Mouse (Mus musculus) kidney, embryonic 14.5 days (tissue): ENCODE data around the gene Mndal. TPM values are rescaled to one million over a fixed set of nuclear protein-coding genes. Genes with fewer than 3 reads are reported as not detected.
"Not testable (repeated sequence)": the region's sequence is repeated elsewhere in the genome, so short reads cannot be mapped to it uniquely, and the experiment has no call there.

ENCODE experiments used
- ATAC-seq: fragments of 200-750 bp; cut with Nextera tagmentation; 2 replicates; pipeline ENCODE4 v1.8.0; 2017; ENCODE audit warnings: moderate number of reproducible peaks, mild to moderate bottlenecking, moderate TSS enrichment, moderate library complexity; ENCODE audit not compliant: low FRiP score, low TSS enrichment
- H3K27ac ChIP-seq: fragments of 300-500 bp; sonication (generic); 2 replicates; pipeline ENCODE4 v1.5.1; 2014; ENCODE audit warnings: low read depth, mild to moderate bottlenecking, low read length, moderate library complexity, mixed read lengths
- H3K27me3 ChIP-seq: fragments of 300-500 bp; sonication (generic); 2 replicates; pipeline ENCODE4 v1.6.1; 2014; ENCODE audit warnings: mild to moderate bottlenecking, low read length; ENCODE audit not compliant: control insufficient read depth, insufficient read depth
- H3K36me3 ChIP-seq: fragments of 300-500 bp; sonication (generic); 2 replicates; pipeline ENCODE4 v1.6.1; 2014; ENCODE audit warnings: low read length, mixed read lengths; ENCODE audit not compliant: control insufficient read depth, insufficient read depth
- H3K4me1 ChIP-seq: fragments of 300-500 bp; sonication (generic); 2 replicates; pipeline ENCODE4 v1.6.1; 2014; ENCODE audit warnings: low read length, mixed read lengths; ENCODE audit not compliant: control insufficient read depth, insufficient read depth
- H3K4me2 ChIP-seq: fragments of 300-500 bp; sonication (generic); replicated peaks from 2 replicates; pipeline ENCODE4 v1.6.1; 2014; ENCODE audit warnings: low read depth, mild to moderate bottlenecking, low read length
- H3K4me3 ChIP-seq: fragments of 300-500 bp; sonication (generic); 2 replicates; pipeline ENCODE4 v1.5.1; 2014; ENCODE audit warnings: mild to moderate bottlenecking, low read length
- H3K9ac ChIP-seq: fragments of 300-500 bp; sonication (generic); 2 replicates; pipeline ENCODE4 v1.6.1; 2014; ENCODE audit warnings: low read depth, mild to moderate bottlenecking, low read length, moderate library complexity
- H3K9me3 ChIP-seq: fragments of 300-500 bp; sonication (generic); 2 replicates; pipeline ENCODE4 v1.6.1; 2016; ENCODE audit warnings: low read length; ENCODE audit not compliant: control insufficient read depth
- WGBS: fragments of 180-500 bp; shearing (Covaris S2); extraction: QIAGEN DNeasy Blood & Tissue Kit; methylation state at CpG from one replicate; pipeline ENCODE4 v1.1.7; 2014; 5-methylcytosine and 5-hydroxymethylcytosine counted together
- polyA plus RNA-seq: library from polyadenylated mRNA; unstranded; fragments of >200 nt; fragmentation: Nextera tagmentation; extraction: Ambion mirVana; gene quantifications from 2 replicates; pipeline ENCODE4 v1.2.1, GENCODE M21; 2014

Gene Mndal
- 1.7 and 1.8 TPM in 2 replicates for polyA plus RNA-seq

GRCm38 (mm10) chr1:173941924-173942779 is at the start of gene Mndal, which contains the start of gene Ifi203:
Mndal (minus strand) TSS chr1:173942491.
Ifi203 (minus strand) TSS chr1:173942672.
- H3K36me3 ChIP-seq, H3K4me1 ChIP-seq, H3K27ac ChIP-seq, H3K9me3 ChIP-seq, ATAC-seq, H3K4me2 ChIP-seq, H3K9ac ChIP-seq, H3K4me3 ChIP-seq, H3K27me3 ChIP-seq: not testable (repeated sequence)
- whole genome bisulfite sequencing = 77% methylated on average over 3 of the region's 3 CpGs

DNA sequence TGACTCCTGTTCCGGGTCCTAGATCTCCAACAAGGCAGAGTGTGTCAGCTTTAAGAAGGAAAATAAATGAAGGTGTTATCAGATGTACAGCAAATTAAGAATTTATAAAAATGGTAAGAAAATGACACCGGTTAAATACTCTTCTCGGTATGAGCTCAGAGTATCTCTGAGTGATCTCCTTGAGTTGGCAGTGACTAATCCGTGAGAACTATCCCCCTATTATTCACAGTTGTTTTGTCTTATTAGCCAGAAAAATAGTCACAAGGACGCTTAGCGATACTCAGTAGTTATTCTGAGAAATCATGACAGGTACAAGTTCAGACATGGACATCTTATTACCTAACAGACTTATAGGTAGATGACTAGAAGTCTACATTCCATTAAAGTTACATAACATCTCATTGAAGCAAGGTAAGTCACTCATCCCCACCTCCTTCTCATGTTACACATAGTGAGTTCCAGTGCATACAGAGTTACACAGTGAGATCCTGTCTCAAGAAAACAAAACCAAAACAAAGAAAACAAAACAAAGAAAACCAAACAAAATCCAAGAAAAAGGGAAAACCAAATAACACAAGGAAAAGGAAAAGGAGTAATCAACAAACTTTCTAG is 40.5 kb upstream of the Mndal start, which contains the start of gene Ifi202b:
Ifi202b (minus strand) TSS at position 51 of the 612 bp plus-strand sequence.
- not testable (repeated sequence) for H3K4me2 ChIP-seq, H3K27ac ChIP-seq, H3K4me1 ChIP-seq, H3K4me3 ChIP-seq, H3K27me3 ChIP-seq, H3K36me3 ChIP-seq, H3K9ac ChIP-seq, H3K9me3 ChIP-seq, ATAC-seq
- 94% methylated on average over 6 of the region's 6 CpGs for WGBS

DNA sequence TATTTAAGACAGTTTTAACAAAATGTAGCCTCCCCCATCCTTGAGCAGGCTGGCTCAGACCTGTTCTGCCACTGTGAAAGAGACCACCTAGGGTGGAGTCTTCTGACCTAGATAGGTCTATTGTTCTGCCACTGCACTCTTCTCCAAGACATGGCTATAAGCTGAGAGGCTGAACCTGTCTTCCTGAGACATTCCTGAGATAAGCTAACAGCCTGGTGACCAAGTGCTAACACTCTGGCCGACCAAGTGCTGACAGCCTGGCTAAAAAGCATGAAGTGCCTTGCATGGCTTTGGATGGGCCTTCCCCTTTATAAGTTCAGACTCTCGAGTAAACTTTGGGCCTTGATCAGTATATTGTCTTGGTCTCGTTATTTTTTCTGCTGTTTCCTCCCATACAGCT is 38.7 kb upstream of the Mndal start:
- not testable (repeated sequence) for H3K4me1 ChIP-seq, H3K27ac ChIP-seq, H3K4me2 ChIP-seq, H3K36me3 ChIP-seq, H3K27me3 ChIP-seq, ATAC-seq, H3K9me3 ChIP-seq, H3K4me3 ChIP-seq, H3K9ac ChIP-seq
- WGBS = 55% methylated on average over 3 of the region's 3 CpGs

DNA sequence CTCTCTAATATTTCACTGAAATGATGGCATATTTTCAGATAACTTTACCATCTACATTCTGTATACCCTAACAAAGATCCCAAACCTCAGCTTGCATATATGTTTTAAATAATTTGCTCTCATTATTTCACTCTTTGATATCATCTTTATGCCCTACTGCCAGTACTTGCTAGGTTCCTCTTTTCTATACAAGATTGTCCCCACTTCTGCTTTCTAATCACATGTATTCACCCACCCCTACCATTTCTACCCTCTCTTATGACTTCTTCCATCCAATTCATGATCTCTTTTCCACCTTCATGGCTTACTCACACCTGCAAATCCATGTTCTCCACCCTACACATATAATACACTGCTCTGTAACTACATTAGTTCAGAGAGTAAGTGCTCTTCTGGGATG is 35.3 kb upstream of the Mndal start:
- Histone ChIP-seq H3K9me3 (no peaks in the 10 kb centered on the region), H3K27ac (no peak overlapping the region), H3K27me3 (no peaks in the 10 kb centered on the region), H3K4me3 (no peak overlapping the region), H3K4me1 (no peaks in the 10 kb centered on the region), H3K4me2 (no peak overlapping the region), H3K36me3 (no peaks in the 10 kb centered on the region), H3K9ac (no peak overlapping the region)
- no peak for ATAC-seq

- Histone ChIP-seq H3K9me3 (no peaks in the 10 kb centered on the region), H3K27ac (no peak overlapping the region), H3K36me3 (no peaks in the 10 kb centered on the region), H3K4me3 (no peak overlapping the region), H3K4me1 (no peaks in the 10 kb centered on the region), H3K27me3 (no peaks in the 10 kb centered on the region), H3K4me2 (no peak overlapping the region), H3K9ac (no peak overlapping the region)
- ATAC-seq = no peak
Observed at GRCm38 (mm10) chr1:173973111-173973510, 30.8 kb upstream of the Mndal start.

GRCm38 (mm10) chr1:173961491-173961890 is 19.2 kb upstream of the Mndal start:
- H3K4me2 ChIP-seq, H3K27me3 ChIP-seq, H3K9me3 ChIP-seq, H3K36me3 ChIP-seq, H3K9ac ChIP-seq, H3K4me1 ChIP-seq, ATAC-seq, H3K27ac ChIP-seq, H3K4me3 ChIP-seq: not testable (repeated sequence)
- 73% methylated on average over 1 of the region's 1 CpGs for WGBS

DNA sequence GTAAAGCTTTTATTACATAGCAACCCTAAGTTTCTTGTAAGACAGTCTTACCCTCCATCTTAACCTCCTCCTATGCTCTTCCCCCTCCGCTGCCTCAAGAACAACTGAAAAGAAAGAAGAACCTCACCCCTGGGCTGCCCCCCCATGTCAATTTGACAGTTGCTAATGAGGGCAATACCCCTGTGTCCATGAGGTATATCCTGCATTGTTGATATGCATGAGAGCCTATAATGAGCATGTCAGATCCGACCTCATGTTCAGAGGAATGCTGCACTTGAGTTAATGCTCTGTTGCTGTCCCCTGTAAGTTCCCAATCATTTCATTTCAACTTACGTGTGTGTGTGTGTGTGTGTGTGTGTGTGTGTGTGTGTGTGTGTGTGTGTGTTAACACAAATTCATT is 17.7 kb upstream of the Mndal start:
- H3K27me3 ChIP-seq, H3K27ac ChIP-seq, H3K9ac ChIP-seq, H3K4me3 ChIP-seq, ATAC-seq, H3K9me3 ChIP-seq, H3K4me2 ChIP-seq, H3K36me3 ChIP-seq, H3K4me1 ChIP-seq: not testable (repeated sequence)
- 38% methylated on average over 3 of the region's 3 CpGs for WGBS

DNA sequence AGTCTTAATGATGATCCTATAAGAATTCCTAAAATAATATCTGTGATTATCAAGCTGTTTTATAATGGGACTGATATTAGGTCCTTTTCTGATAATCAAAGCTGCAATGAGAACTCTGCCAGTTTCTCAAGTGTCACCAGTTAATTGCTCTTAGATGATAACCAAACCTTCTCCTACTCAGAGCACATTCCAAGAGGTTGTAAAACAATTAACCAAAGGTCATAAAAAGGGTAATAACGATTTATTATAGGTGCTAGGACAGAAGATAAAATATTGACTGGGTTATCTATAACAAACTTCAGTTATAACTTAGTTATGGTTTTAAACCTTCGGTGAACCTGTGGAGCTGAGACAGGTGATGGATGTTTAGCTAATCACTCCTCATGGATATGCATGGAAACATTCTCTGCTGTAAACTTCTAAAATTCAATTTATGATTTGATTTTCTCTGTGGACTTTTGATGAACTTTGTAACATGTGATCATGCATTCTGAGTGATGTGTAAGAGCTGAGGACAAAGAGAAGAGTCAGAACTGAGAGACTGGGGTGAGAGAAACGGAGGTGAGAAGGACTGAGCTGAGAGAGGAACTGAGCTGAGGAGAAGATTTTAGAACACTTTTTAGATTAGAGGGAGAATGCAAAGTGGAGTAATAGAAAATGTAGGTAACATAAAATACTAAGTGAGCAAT is 13.7 kb upstream of the Mndal start:
- H3K4me3 ChIP-seq, H3K9me3 ChIP-seq, H3K36me3 ChIP-seq, H3K4me2 ChIP-seq, H3K9ac ChIP-seq, ATAC-seq, H3K27me3 ChIP-seq, H3K4me1 ChIP-seq, H3K27ac ChIP-seq: not testable (repeated sequence)
- 37% methylated on average over 3 of the region's 3 CpGs for WGBS
